Mouse (Mus musculus): ENCODE measurements around the gene Mrps12.

- no peak for TF ChIP-seq EP300 (IDR thresholded peaks at IDR 0.05; ENCODE audit: insufficient read depth, low read depth, low read length)
- TF ChIP-seq CTCF (IDR thresholded peaks at IDR 0.05; ENCODE audit: low read depth, low read length): no peak
- TF ChIP-seq POLR2A (IDR thresholded peaks at IDR 0.05; ENCODE audit: insufficient read depth, low read length): no peak
These were observed 27.9 kb upstream of the Mrps12 start for GRCm38 (mm10) chr7:28769414-28769958.
